Mouse (Mus musculus): Measurements from ENCODE around the gene Mis12. TPM values are rescaled to one million over a fixed set of nuclear protein-coding genes. Genes with fewer than 3 reads are reported as not detected.

Gene Mis12
- total and polyA plus RNA-seq, 3 experiments = 17.2 to 34.0 TPM; not detected in 1

DNA sequence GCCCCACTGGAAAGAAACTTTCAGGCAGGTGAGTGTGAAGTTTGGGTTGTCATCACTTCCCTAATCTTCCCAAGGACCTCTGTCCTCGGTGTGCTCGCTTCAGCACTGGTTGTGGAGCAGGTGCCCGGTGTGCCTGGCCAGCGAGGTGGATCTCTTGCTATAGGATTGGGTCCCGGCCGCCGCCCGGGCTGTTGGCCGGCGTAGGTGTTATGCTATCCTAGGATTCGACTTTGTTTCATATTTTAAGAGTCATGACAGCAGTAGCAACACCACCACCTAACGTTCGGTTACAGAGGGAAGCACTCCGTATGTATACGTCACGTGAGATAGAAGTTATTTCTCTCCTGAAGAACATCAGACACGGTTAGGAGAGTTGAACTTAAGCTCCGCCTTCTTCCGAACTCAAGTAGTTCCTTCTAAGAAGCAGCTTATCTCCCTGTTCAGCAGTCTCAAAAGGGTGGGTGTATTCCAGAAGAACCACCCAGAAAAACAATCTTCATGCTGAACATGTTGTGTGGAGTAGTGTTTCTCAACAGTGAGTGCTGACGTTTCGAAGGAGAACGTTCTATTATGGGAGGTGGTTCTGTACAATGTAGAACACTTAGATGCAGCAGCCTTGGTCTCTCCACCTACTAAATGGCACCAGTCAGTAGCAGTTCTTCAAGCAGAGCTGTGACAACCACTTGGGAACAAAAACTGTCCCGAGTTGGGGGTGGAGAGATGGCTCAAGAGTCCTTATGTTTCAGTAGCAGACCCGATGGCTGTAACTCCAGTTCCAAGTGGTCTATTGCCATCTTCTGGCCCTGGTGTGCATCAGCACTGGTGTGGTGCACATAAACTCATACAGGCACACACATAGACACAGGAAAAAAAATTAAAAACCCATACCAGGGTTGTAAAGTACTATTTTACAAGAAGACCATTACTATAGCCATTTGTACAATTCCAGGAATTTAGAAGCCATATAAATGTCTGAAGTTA lies 48.6 kb upstream of the Mis12 start (continued):
- no peak; the same call in 1 of the 2 replicates for TF ChIP-seq NELFE (IDR thresholded peaks at IDR 0.05; ENCODE audit: low read depth, low read length)
- no peak for TF ChIP-seq ELF1 (IDR thresholded peaks at IDR 0.05; ENCODE audit: low read depth, low read length)
- TF ChIP-seq CHD1 (IDR thresholded peaks at IDR 0.05; ENCODE audit: low read depth, low read length) = no peak
- peak; percentile 72; the same call in 1 of the 2 replicates for TF ChIP-seq ETS1 (IDR thresholded peaks at IDR 0.05; ENCODE audit: low read depth, low read length)
- no peak for TF ChIP-seq CHD2 (IDR thresholded peaks at IDR 0.05; ENCODE audit: low read length)
- no peak for TF ChIP-seq NRF1 (IDR thresholded peaks at IDR 0.05; ENCODE audit: insufficient read depth, low read depth, low read length, poor library complexity, severe bottlenecking)
- TF ChIP-seq MAX (IDR thresholded peaks at IDR 0.05; ENCODE audit: low read length) = peak; percentile 80; the same call in 1 of the 2 replicates
- TF ChIP-seq SIN3A (IDR thresholded peaks at IDR 0.05; ENCODE audit: low read length) = peak; percentile 85
- TF ChIP-seq USF2 (IDR thresholded peaks at IDR 0.05; ENCODE audit: borderline replicate concordance in 1 of 2, insufficient read depth in 1 of 2, low read depth in 1 of 2, low read length in 2 of 2) = 0 out of 4 replicates have a peak, but pooled peaks of 1 of the 2 experiments have one; percentile 41
- peak; percentile 44; the same call in 1 of the 2 replicates for TF ChIP-seq TCF12 (IDR thresholded peaks at IDR 0.05; ENCODE audit: low read depth, low read length)
- peak; percentile 11 to 36; a peak in 2 of 4 replicates for TF ChIP-seq POLR2A (IDR thresholded peaks at IDR 0.05; ENCODE audit: control insufficient read depth in 1 of 2, insufficient read depth in 1 of 2, low read depth in 1 of 2, low read length in 2 of 2, poor library complexity in 1 of 2)

DNA sequence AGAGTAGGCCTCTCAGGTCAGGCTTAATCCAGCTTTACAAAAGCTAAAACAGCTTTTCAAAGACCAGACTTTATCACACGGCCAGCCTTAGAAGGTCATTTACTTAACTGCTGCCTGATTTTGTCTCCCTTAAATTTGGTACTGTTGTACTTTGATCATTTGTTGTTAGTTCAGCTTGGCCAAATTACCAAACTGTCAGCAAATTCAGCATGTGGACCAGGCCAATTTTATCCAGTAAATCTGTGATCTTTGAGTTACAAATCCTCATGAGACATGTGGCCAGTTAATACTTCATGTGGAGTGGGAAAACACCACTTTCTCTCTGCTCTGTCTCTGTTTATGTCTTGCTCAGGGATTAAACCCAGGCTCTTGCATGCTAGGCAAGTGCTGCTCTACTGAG lies 46.8 kb upstream of the Mis12 start:
- Histone ChIP-seq H3K27me3 (ENCODE audit: control insufficient read depth in 1 of 2, insufficient read depth in 2 of 2, low read length in 2 of 2) (no peaks in the 10 kb centered on the region), H3K36me3 (ENCODE audit: control insufficient read depth in 1 of 2, insufficient read depth in 2 of 2, low read length in 2 of 2) (peaks cover 9 to 12% of the 10 kb centered on the region in 2 experiments), H3K9ac (ENCODE audit: control insufficient read depth, low read depth, low read length, poor library complexity, severe bottlenecking) (no peak overlapping the region), H3K27ac (ENCODE audit: control insufficient read depth, low read depth, low read length) (no peak overlapping the region), H3K79me2 (ENCODE audit: control insufficient read depth, insufficient read depth, low read length, poor library complexity) (peaks cover 21% of the 10 kb centered on the region), H3K4me1 (ENCODE audit: control insufficient read depth in 1 of 2, insufficient read depth in 2 of 2, low read length in 2 of 2) (peaks cover 4 to 10% of the 10 kb centered on the region in 2 experiments; a peak in 3 of 4 replicates), H3K4me3 (ENCODE audit: control insufficient read depth in 1 of 2, insufficient read depth in 1 of 2, low read depth in 2 of 2, low read length in 2 of 2) (no peak overlapping the region), H3K9me3 (replicated peaks; ENCODE audit: insufficient read depth, low read length) (no peaks in the 10 kb centered on the region)
- TF ChIP-seq CHD2 (IDR thresholded peaks at IDR 0.05; ENCODE audit: low read length) = no peak
- no peak for TF ChIP-seq CHD1 (IDR thresholded peaks at IDR 0.05; ENCODE audit: low read depth, low read length)
- TF ChIP-seq ZNF384 (IDR thresholded peaks at IDR 0.05; ENCODE audit: low read depth, low read length) = no peak
- TF ChIP-seq EP300 (IDR thresholded peaks at IDR 0.05; ENCODE audit: low read depth in 1 of 2, low read length in 2 of 2) = no peak
- TF ChIP-seq MYB (IDR thresholded peaks at IDR 0.05; ENCODE audit: low read depth, low read length) = no peak
- no peak for TF ChIP-seq USF2 (IDR thresholded peaks at IDR 0.05; ENCODE audit: borderline replicate concordance in 1 of 2, insufficient read depth in 1 of 2, low read depth in 1 of 2, low read length in 2 of 2)
- no peak for TF ChIP-seq NRF1 (IDR thresholded peaks at IDR 0.05; ENCODE audit: insufficient read depth, low read depth, low read length, poor library complexity, severe bottlenecking)
- TF ChIP-seq TBP (IDR thresholded peaks at IDR 0.05; ENCODE audit: low read depth, low read length) = no peak
- no peak for TF ChIP-seq RCOR1 (IDR thresholded peaks at IDR 0.05; ENCODE audit: low read depth, low read length)
- no peak for TF ChIP-seq POLR2AphosphoS2 (IDR thresholded peaks at IDR 0.05; ENCODE audit: low read length)
- no peak for TF ChIP-seq RAD21 (IDR thresholded peaks at IDR 0.05; ENCODE audit: low read depth, low read length)
- TF ChIP-seq MXI1 (IDR thresholded peaks at IDR 0.05; ENCODE audit: low read depth, low read length) = no peak
- TF ChIP-seq KAT2A (conservative IDR thresholded peaks at IDR 0.05; ENCODE audit: low read depth, low read length) = no peak
- no peak for TF ChIP-seq GABPA (IDR thresholded peaks at IDR 0.05; ENCODE audit: low read depth, low read length)
- no peak for DNase-seq (ENCODE audit: low read depth, low spot score)

Measured in MEL (cell line).